Mouse (Mus musculus) macrophage (primary cell): ENCODE results near the gene Trim13. TPM values are rescaled to one million over a fixed set of nuclear protein-coding genes. Genes with fewer than 3 reads are reported as not detected.

Experiments
- H3K27ac ChIP-seq: fragments of 350-480 bp; formaldehyde crosslinking; 2 replicates; pipeline ENCODE4 v1.9.0; 2021
- H3K36me3 ChIP-seq: fragments of 350-480 bp; formaldehyde crosslinking; 2 replicates; pipeline ENCODE4 v1.9.0; 2021; ENCODE audit errors: inconsistent target
- H3K4me3 ChIP-seq: fragments of 350-480 bp; formaldehyde crosslinking; 2 replicates; pipeline ENCODE4 v1.9.0; 2021; ENCODE audit errors: inconsistent target
- H3K79me2 ChIP-seq: fragments of 350-480 bp; formaldehyde crosslinking; 2 replicates; pipeline ENCODE4 v1.9.0; 2021; ENCODE audit errors: inconsistent target
- WGBS: methylation state at CpG from one replicate; pipeline ENCODE4 v1.1.7; 2026; ENCODE audit warnings: inconsistent platforms; ENCODE audit not compliant: missing documents; 5-methylcytosine and 5-hydroxymethylcytosine counted together
- polyA plus RNA-seq: library from polyadenylated mRNA; stranded (reverse); fragments of 250-400 nt; gene quantifications from 3 replicates; pipeline ENCODE4 v1.2.4, GENCODE M21; 2018; ENCODE audit warnings: inconsistent platforms

The Trim13 gene
- polyA plus RNA-seq, 1 experiment from 2014 or later: 8.2 TPM

DNA sequence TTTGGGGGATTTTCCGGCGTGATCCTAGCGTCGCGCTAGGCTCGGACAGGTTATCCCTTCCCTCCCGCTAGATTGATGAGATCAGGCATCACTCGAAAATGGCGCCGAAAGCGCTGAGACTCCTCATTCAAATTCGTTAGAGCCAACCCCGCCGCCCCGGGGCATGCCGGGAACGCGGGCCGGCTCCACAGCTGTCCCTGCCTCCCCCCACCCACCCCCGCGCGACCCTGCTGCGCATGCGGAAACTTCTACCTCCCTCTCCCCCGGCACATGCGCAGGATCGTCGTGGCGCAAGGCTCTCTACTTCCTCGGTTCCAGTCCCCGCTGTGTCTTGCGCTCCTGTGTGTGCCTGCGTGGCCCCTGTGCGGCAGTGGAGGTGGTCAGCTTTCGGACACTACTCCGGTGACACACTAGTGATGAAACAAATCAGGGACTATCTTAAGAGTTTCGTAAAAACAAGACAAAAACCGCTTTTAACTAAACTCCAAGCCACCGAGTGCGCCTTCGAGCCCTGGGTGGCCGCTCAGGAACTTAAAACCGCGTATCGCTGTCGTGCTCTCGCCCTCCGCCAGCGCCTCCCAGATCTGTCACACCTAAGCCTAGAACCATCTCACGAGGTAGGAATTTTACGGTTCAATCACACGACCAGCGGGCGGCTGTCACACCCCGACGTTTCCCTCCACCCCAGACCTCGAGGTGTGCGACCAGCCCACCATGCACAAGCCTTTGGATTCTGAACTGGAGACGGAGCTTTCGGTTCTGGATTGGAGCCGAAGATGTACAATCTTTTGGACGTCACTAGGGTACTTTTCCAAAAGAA is 50.8 kb downstream of the Trim13 start:
- peak overlapping the region; percentile 87 for H3K27ac ChIP-seq
- H3K36me3 ChIP-seq: no peaks in the 10 kb centered on the region
- peak overlapping the region; percentile 61 for H3K4me3 ChIP-seq
- H3K79me2 ChIP-seq: peaks cover 90% of the 10 kb centered on the region
- 1% methylated on average over 59 of the region's 62 CpGs for WGBS

GRCm38 (mm10) chr14:61650291-61650960 is 52.4 kb downstream of the Trim13 start:
- Histone ChIP-seq H3K79me2 (peaks cover 90% of the 10 kb centered on the region), H3K27ac (peak overlapping the region; percentile 87), H3K36me3 (no peaks in the 10 kb centered on the region), H3K4me3 (peak overlapping the region; percentile 53; the same call in 1 of the 2 replicates)
- 15% methylated on average over 9 of the region's 9 CpGs for WGBS

Other genes starting within 250 kb of the Trim13 start
- gene Ebpl, start 237.8 kb upstream of the Trim13 start, polyA plus RNA-seq: 1.0 to 3.2 TPM (median 1.8 TPM) in 3 replicates
- gene Kpna3, start 158.4 kb upstream of the Trim13 start, polyA plus RNA-seq: 41.3 to 59.7 TPM (median 53.6 TPM) in 3 replicates
- gene Spryd7, start 41.4 kb upstream of the Trim13 start, polyA plus RNA-seq: 21.3 to 37.9 TPM (median 22.4 TPM) in 3 replicates
- gene Kcnrg, start 9.2 kb downstream of the Trim13 start, polyA plus RNA-seq: not detected in 3 replicates